Mouse (Mus musculus): Measurements from ENCODE around the gene Itpk1. TPM values are rescaled to one million over a fixed set of nuclear protein-coding genes. Genes with fewer than 3 reads are reported as not detected.

The Itpk1 gene
- polyA plus RNA-seq, 1 experiment from 2014 or later = 8.4 TPM

DNA sequence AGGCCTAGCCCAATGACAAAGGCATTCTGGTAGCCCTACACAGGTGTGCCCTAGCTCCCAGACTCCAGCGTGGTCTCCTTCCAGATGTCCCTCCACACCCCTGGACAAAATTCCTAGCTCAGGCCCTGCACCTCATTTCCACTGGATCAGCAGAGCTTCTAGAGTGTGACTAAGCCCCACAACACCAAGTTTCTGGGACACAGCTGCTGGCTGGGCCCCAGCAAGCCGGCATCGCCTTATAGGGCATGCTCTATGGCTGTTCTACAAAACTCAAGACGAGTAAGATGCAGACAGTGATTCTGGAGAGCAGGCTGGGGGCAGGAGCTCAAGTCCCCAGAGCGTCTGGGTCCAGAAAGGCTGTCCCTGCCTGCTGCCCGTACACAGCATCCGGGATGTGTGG is 43.0 kb downstream of the Itpk1 start:
- no peaks in the 10 kb centered on the region for H3K27me3 ChIP-seq (ENCODE audit: control insufficient read depth, insufficient read depth, low read length)
- DNase-seq (ENCODE audit: low spot score) = no peak
- no peak for ATAC-seq (replicated peaks; ENCODE audit: insufficient number of reproducible peaks, low FRiP score, low TSS enrichment, low read depth)
- H3K4me2 ChIP-seq (ENCODE audit: low read depth, low read length) = no peak overlapping the region
- no peak overlapping the region for H3K4me3 ChIP-seq (ENCODE audit: low read depth, low read length)
- 79% methylated on average over 7 of the region's 7 CpGs for WGBS
- no peaks in the 10 kb centered on the region for H3K36me3 ChIP-seq (replicated peaks; ENCODE audit: control insufficient read depth, insufficient read depth, low read depth, low read length)
- H3K4me1 ChIP-seq (ENCODE audit: control insufficient read depth, insufficient read depth, low read length) = no peaks in the 10 kb centered on the region
- H3K9me3 ChIP-seq (replicated peaks; ENCODE audit: control insufficient read depth, low read length) = no peaks in the 10 kb centered on the region
- H3K27ac ChIP-seq (replicated peaks; ENCODE audit: low read depth, low read length) = no peak overlapping the region
- no peak overlapping the region for H3K9ac ChIP-seq (replicated peaks; ENCODE audit: low read length)

DNA sequence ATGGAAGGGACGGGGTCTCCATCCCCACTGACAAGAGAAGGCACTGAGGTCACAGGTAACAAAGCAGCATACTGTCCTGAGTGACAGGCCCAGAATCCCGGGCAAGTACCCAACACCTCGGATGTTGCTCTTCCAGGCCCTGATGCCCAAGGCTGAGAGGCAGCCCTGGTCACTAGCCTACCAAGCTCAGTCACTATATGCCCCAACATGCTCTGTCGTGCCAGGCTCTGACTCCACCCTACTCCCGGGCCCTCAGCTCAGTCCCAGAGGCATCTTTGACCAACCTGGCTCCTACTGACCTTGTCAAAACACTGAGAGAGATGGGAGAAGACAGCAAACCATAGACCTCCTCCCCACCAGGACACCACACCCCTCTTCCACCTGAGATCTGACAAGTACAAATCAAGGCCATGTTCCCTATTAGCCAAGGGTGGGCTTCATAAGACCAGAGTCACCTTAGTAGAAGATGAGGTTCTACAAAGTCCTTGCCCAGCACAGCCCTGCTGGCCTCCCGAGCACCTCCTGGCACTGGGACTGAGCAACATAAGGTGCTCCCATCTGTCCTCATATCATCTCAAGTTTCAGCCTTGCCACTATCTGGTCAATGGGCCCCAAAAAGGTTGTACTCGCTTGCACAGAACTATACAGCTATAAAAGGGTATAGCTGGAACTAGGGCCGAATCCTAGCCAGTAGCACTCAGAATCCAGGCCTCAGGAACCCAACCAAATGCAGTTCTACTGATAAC is 43.7 kb downstream of the Itpk1 start:
- H3K27me3 ChIP-seq (ENCODE audit: control insufficient read depth, insufficient read depth, low read length) = no peaks in the 10 kb centered on the region
- no peak overlapping the region for H3K4me3 ChIP-seq (ENCODE audit: low read depth, low read length)
- H3K36me3 ChIP-seq (replicated peaks; ENCODE audit: control insufficient read depth, insufficient read depth, low read depth, low read length) = no peaks in the 10 kb centered on the region
- H3K9me3 ChIP-seq (replicated peaks; ENCODE audit: control insufficient read depth, low read length) = no peaks in the 10 kb centered on the region
- H3K4me1 ChIP-seq (ENCODE audit: control insufficient read depth, insufficient read depth, low read length) = no peaks in the 10 kb centered on the region
- H3K27ac ChIP-seq (replicated peaks; ENCODE audit: low read depth, low read length) = no peak overlapping the region
- DNase-seq (ENCODE audit: low spot score) = no peak
- no peak overlapping the region for H3K9ac ChIP-seq (replicated peaks; ENCODE audit: low read length)
- WGBS = 88% methylated on average over 8 of the region's 8 CpGs
- H3K4me2 ChIP-seq (ENCODE audit: low read depth, low read length) = no peak overlapping the region
- ATAC-seq (replicated peaks; ENCODE audit: insufficient number of reproducible peaks, low FRiP score, low TSS enrichment, low read depth) = no peak

DNA sequence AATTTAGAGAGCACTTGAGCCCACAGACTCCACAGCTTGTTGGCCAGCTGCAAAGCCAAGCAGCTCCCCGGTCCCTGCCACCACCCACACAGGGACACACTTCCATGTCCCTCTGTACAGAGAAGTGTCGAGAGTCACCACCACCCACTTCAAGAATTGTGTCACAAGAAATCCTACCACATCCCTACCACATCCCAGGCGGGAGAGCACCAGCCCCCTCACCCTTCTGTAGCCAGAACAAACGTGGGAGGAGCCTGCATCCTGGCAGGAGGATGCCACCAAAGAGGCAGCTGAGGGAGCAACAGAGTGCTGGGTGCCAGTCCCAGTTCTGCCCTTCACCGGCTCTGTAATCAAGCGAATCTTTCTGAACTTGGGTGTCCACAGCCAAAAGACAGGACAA is 51.7 kb downstream of the Itpk1 start:
- no peak for DNase-seq (ENCODE audit: low spot score)
- no peak for ATAC-seq (replicated peaks; ENCODE audit: insufficient number of reproducible peaks, low FRiP score, low TSS enrichment, low read depth)
- Histone ChIP-seq H3K4me3 (ENCODE audit: low read depth, low read length) (no peak overlapping the region), H3K4me2 (ENCODE audit: low read depth, low read length) (no peak overlapping the region), H3K27me3 (ENCODE audit: control insufficient read depth, insufficient read depth, low read length) (no peaks in the 10 kb centered on the region), H3K36me3 (replicated peaks; ENCODE audit: control insufficient read depth, insufficient read depth, low read depth, low read length) (no peaks in the 10 kb centered on the region), H3K4me1 (ENCODE audit: control insufficient read depth, insufficient read depth, low read length) (no peaks in the 10 kb centered on the region), H3K27ac (replicated peaks; ENCODE audit: low read depth, low read length) (no peak overlapping the region), H3K9ac (replicated peaks; ENCODE audit: low read length) (no peak overlapping the region), H3K9me3 (replicated peaks; ENCODE audit: control insufficient read depth, low read length) (no peaks in the 10 kb centered on the region)
- WGBS = 75% methylated on average over 6 of the region's 6 CpGs

DNA sequence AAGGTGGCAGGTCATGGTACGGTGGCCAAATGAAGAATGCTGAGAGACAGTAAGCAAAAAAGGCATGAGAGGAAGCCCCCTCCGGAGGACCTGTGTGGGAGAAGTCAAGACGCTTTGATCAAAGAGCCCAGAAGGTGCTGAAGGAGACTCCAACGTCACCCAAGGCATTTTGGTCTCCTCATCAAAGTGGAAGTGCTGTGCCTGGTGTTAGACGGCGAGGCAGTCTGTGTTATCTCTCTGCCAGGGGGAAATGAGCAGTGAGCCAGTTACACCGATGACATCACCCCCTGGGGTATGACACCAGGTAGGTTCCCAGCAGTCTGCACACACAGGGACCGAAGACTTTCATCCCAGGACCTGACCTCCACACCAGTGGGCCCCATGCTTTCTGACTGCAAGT is 52.3 kb downstream of the Itpk1 start:
- Histone ChIP-seq H3K4me1 (ENCODE audit: control insufficient read depth, insufficient read depth, low read length) (no peaks in the 10 kb centered on the region), H3K27ac (replicated peaks; ENCODE audit: low read depth, low read length) (no peak overlapping the region)

DNA sequence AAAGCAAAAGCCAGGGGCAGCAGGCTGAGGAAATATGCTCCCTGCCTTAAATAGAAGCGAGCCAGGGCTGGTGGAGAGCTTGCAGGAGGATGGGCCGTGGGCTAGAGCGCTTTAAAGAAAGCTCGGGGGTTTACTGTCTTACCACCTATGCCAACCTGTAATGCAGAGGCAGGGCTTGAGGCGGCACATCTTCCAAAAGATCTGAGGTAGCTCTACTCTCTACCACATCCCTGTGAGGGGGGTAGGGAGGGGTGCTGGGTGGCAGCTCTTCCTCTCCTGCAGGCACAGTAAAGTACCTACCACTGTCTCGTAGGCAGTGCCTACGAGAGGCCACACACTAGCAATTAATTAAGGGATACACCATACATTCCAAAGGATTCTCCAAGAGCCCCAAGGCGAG is 52.9 kb downstream of the Itpk1 start:
- Histone ChIP-seq H3K9ac (replicated peaks; ENCODE audit: low read length) (no peak overlapping the region), H3K4me1 (ENCODE audit: control insufficient read depth, insufficient read depth, low read length) (no peaks in the 10 kb centered on the region), H3K36me3 (replicated peaks; ENCODE audit: control insufficient read depth, insufficient read depth, low read depth, low read length) (no peaks in the 10 kb centered on the region), H3K4me2 (ENCODE audit: low read depth, low read length) (no peak overlapping the region), H3K27ac (replicated peaks; ENCODE audit: low read depth, low read length) (no peak overlapping the region), H3K27me3 (ENCODE audit: control insufficient read depth, insufficient read depth, low read length) (no peaks in the 10 kb centered on the region), H3K9me3 (replicated peaks; ENCODE audit: control insufficient read depth, low read length) (no peaks in the 10 kb centered on the region), H3K4me3 (ENCODE audit: low read depth, low read length) (no peak overlapping the region)
- DNase-seq (ENCODE audit: low spot score) = no peak
- WGBS = 69% methylated on average over 8 of the region's 8 CpGs
- no peak for ATAC-seq (replicated peaks; ENCODE audit: insufficient number of reproducible peaks, low FRiP score, low TSS enrichment, low read depth)

More for the DNA sequence above, 52.3 kb downstream of the Itpk1 start:
- Histone ChIP-seq H3K27me3 (ENCODE audit: control insufficient read depth, insufficient read depth, low read length) (no peaks in the 10 kb centered on the region), H3K4me2 (ENCODE audit: low read depth, low read length) (no peak overlapping the region), H3K4me3 (ENCODE audit: low read depth, low read length) (no peak overlapping the region), H3K36me3 (replicated peaks; ENCODE audit: control insufficient read depth, insufficient read depth, low read depth, low read length) (no peaks in the 10 kb centered on the region), H3K9me3 (replicated peaks; ENCODE audit: control insufficient read depth, low read length) (no peaks in the 10 kb centered on the region), H3K9ac (replicated peaks; ENCODE audit: low read length) (no peak overlapping the region)
- 64% methylated on average over 8 of the region's 8 CpGs for WGBS
- DNase-seq (ENCODE audit: low spot score) (no peak), ATAC-seq (replicated peaks; ENCODE audit: insufficient number of reproducible peaks, low FRiP score, low TSS enrichment, low read depth) (no peak)

DNA sequence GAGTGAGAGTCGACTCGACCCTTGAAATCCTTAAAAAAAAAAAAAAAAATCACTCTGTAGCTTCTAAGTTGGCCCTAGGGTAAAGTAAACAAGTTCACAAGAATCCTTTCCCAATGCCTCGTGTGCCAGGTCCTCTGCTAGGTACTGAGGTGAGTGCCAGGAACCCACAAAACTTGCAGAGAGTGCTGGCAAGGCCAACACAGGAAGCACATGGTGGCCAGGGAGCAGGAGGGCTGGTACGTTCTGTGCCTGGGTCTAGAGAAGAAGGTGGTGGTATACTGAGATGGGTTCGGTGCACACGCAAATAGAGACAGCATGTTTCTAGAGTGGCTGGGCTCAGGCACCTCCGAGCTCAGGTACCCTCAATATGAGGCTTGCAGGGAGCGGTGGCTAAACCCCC is 53.3 kb downstream of the Itpk1 start:
- ATAC-seq (replicated peaks; ENCODE audit: insufficient number of reproducible peaks, low FRiP score, low TSS enrichment, low read depth) (no peak), DNase-seq (ENCODE audit: low spot score) (no peak)
- Histone ChIP-seq H3K27me3 (ENCODE audit: control insufficient read depth, insufficient read depth, low read length) (no peaks in the 10 kb centered on the region), H3K4me1 (ENCODE audit: control insufficient read depth, insufficient read depth, low read length) (no peaks in the 10 kb centered on the region), H3K9ac (replicated peaks; ENCODE audit: low read length) (no peak overlapping the region), H3K9me3 (replicated peaks; ENCODE audit: control insufficient read depth, low read length) (no peaks in the 10 kb centered on the region), H3K27ac (replicated peaks; ENCODE audit: low read depth, low read length) (no peak overlapping the region), H3K4me3 (ENCODE audit: low read depth, low read length) (no peak overlapping the region), H3K4me2 (ENCODE audit: low read depth, low read length) (no peak overlapping the region), H3K36me3 (replicated peaks; ENCODE audit: control insufficient read depth, insufficient read depth, low read depth, low read length) (no peaks in the 10 kb centered on the region)
- 77% methylated on average over 8 of the region's 8 CpGs for WGBS

DNA sequence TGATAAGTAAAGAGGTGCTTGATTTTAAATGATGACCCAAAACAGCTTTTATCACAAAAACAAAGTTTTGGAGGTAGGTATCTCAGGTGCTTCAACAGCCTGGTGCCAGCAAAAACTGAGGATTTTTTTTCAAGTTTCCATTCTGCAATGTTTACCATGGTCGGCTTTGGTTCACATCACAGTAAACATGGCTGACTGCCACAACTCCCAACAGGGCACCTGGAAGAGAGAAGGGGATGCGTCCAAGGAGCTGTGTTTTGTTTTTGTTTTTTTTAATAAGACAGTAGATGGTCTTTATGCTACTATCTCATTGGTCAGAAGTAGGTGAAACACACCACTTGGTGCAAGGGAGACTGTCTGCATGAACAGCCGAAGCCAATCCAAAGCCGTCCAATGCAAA is 54.1 kb downstream of the Itpk1 start:
- DNase-seq (ENCODE audit: low spot score) (no peak), ATAC-seq (replicated peaks; ENCODE audit: insufficient number of reproducible peaks, low FRiP score, low TSS enrichment, low read depth) (no peak)
- H3K36me3 ChIP-seq (replicated peaks; ENCODE audit: control insufficient read depth, insufficient read depth, low read depth, low read length) = no peaks in the 10 kb centered on the region
- no peak overlapping the region for H3K27ac ChIP-seq (replicated peaks; ENCODE audit: low read depth, low read length)
- H3K9me3 ChIP-seq (replicated peaks; ENCODE audit: control insufficient read depth, low read length) = no peaks in the 10 kb centered on the region
- H3K4me1 ChIP-seq (ENCODE audit: control insufficient read depth, insufficient read depth, low read length) = no peaks in the 10 kb centered on the region
- WGBS = 92% methylated on average over 4 of the region's 4 CpGs
- H3K4me3 ChIP-seq (ENCODE audit: low read depth, low read length) = no peak overlapping the region
- H3K9ac ChIP-seq (replicated peaks; ENCODE audit: low read length) = no peak overlapping the region
- H3K4me2 ChIP-seq (ENCODE audit: low read depth, low read length) = no peak overlapping the region
- H3K27me3 ChIP-seq (ENCODE audit: control insufficient read depth, insufficient read depth, low read length) = no peaks in the 10 kb centered on the region

DNA sequence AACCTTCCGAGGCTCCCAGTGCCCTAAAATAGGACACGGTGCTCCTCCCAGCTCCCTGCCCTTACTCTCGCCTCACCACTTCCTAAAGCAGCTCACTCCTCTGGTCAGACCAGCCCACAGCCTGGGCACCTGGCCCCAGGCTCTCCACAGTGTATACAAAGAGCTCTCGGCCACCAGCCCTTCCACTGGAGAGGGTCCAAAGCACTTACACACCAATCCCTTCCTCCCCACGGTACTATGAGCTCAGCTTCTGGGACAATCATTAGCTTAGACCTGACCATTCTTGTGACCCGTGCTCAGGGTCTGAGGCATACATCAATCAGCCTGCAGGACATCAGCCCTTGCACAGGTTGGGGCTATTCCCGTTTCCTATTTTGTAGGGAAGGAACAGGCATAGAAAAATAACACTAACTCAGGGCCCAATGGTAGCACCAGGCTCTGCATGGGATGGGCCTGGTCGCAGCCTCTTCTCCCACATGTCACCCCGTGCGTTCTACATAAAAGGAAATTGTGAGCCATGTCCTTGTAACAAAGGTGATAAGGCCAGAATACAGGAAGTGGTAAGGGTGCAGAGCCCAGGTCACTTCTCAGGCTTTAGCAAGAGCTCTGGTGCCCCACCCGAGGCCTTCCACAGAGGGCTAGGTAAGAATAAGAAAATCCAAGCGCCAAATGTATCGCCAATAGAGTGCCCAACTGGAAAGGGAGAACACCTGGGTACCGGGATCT is 56.7 kb downstream of the Itpk1 start:
- Histone ChIP-seq H3K4me2 (ENCODE audit: low read depth, low read length) (no peak overlapping the region), H3K27me3 (ENCODE audit: control insufficient read depth, insufficient read depth, low read length) (no peaks in the 10 kb centered on the region), H3K4me1 (ENCODE audit: control insufficient read depth, insufficient read depth, low read length) (no peaks in the 10 kb centered on the region), H3K4me3 (ENCODE audit: low read depth, low read length) (no peak overlapping the region), H3K9me3 (replicated peaks; ENCODE audit: control insufficient read depth, low read length) (no peaks in the 10 kb centered on the region), H3K27ac (replicated peaks; ENCODE audit: low read depth, low read length) (no peak overlapping the region), H3K9ac (replicated peaks; ENCODE audit: low read length) (no peak overlapping the region), H3K36me3 (replicated peaks; ENCODE audit: control insufficient read depth, insufficient read depth, low read depth, low read length) (no peaks in the 10 kb centered on the region)
- DNase-seq (ENCODE audit: low spot score) (no peak), ATAC-seq (replicated peaks; ENCODE audit: insufficient number of reproducible peaks, low FRiP score, low TSS enrichment, low read depth) (no peak)
- WGBS = 77% methylated on average over 14 of the region's 14 CpGs

Data from embryonic facial prominence, embryonic 11.5 days (tissue).